Mouse (Mus musculus): Measurements from ENCODE around the gene Hist1h3c. TPM values are rescaled to one million over a fixed set of nuclear protein-coding genes. Genes with fewer than 3 reads are reported as not detected.

Hist1h3c gene
- polyA plus RNA-seq, 1 experiment: 6.1 TPM

DNA sequence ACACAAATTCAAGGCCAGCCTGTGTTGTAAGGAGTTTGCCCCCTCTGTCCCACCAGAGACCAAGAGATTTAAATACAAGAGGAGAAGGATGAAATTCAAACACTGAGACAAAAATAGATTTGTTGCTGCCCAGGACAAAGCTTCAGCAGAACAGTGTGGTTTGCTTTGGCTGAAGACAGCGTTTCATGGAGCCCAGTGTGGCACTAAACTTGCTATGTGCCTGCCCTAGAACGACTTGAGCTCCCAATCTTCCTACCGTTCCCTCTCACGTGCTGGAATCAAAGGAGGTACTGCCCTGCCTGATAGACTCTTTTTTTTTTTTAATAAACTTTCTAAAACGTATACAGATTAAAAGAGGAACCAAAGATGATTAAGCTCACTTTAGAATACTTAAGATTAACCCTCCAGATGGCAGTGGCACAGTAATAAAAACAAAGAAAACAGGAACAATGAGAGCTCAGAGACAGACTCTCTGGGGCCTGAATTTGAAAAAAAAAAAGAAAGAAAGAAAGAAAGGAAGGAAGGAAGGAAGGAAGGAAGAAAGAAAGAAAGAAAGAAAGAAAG is 23.5 kb upstream of the Hist1h3c start:
- no peaks in the 10 kb centered on the region for H3K27me3 ChIP-seq (ENCODE audit: control insufficient read depth, insufficient read depth, insufficient read length)
- no peak for TF ChIP-seq CTCF (IDR thresholded peaks at IDR 0.05; ENCODE audit: control insufficient read depth, insufficient read depth, insufficient read length)
- no peak for TF ChIP-seq MYOD1 (IDR thresholded peaks at IDR 0.05; ENCODE audit: control insufficient read depth, insufficient read length, low read depth)
- TF ChIP-seq FOSL1 (IDR thresholded peaks at IDR 0.05; ENCODE audit: insufficient read depth, low read length, poor library complexity, severe bottlenecking): no peak
- TF ChIP-seq MAX (IDR thresholded peaks at IDR 0.05): no peak
- TF ChIP-seq CEBPB (IDR thresholded peaks at IDR 0.05; ENCODE audit: low read depth): no peak
- TF ChIP-seq USF1 (IDR thresholded peaks at IDR 0.05; ENCODE audit: low read depth): no peak
- no peak for TF ChIP-seq MYOG (IDR thresholded peaks at IDR 0.05; ENCODE audit: control insufficient read depth, extremely low read depth, insufficient read length)
- no peak overlapping the region for H3K4me3 ChIP-seq (ENCODE audit: insufficient read depth, poor library complexity, severe bottlenecking)

DNA sequence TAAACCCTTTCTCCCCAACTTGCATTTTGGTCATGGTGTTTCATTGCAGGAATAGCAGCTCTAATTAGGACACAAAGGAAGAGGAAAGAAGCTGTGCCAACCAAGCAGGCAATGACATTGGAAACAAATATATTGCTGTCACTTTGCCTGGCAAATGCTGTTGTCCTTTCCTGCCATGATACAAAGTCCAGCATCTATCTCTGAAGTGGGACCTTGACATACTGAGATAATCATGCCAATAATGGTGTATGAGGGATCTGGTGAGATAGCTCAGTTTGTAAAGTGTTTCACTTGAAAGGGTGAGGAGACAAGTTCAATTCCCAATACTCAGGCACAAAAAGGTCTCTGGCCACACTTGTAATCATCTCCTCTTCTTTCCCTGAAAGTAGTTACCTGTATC is 21.4 kb upstream of the Hist1h3c start:
- no peak overlapping the region for H3K4me3 ChIP-seq (ENCODE audit: insufficient read depth, poor library complexity, severe bottlenecking)
- H3K79me3 ChIP-seq (ENCODE audit: low read depth): no peaks in the 10 kb centered on the region
- no peaks in the 10 kb centered on the region for H3K36me3 ChIP-seq (ENCODE audit: control insufficient read depth, insufficient read depth)
- no peak overlapping the region for H3ac ChIP-seq (ENCODE audit: control insufficient read depth, insufficient read length, low read depth)
- TF ChIP-seq MYOD1 (IDR thresholded peaks at IDR 0.05; ENCODE audit: control insufficient read depth, insufficient read length, low read depth): no peak
- no peak for TF ChIP-seq USF1 (IDR thresholded peaks at IDR 0.05; ENCODE audit: low read depth)
- TF ChIP-seq CEBPB (IDR thresholded peaks at IDR 0.05; ENCODE audit: low read depth): no peak
- TF ChIP-seq FOSL1 (IDR thresholded peaks at IDR 0.05; ENCODE audit: insufficient read depth, low read length, poor library complexity, severe bottlenecking): no peak
- no peak for TF ChIP-seq CTCF (IDR thresholded peaks at IDR 0.05; ENCODE audit: control insufficient read depth, insufficient read depth, insufficient read length)
- TF ChIP-seq MYOG (IDR thresholded peaks at IDR 0.05; ENCODE audit: control insufficient read depth, extremely low read depth, insufficient read length): no peak
- TF ChIP-seq MAX (IDR thresholded peaks at IDR 0.05): no peak
- H3K27me3 ChIP-seq (ENCODE audit: control insufficient read depth, insufficient read depth, insufficient read length): no peaks in the 10 kb centered on the region
- no peaks in the 10 kb centered on the region for H3K79me2 ChIP-seq (ENCODE audit: control insufficient read depth, insufficient read depth)

More for the DNA sequence above, 23.5 kb upstream of the Hist1h3c start:
- H3K36me3 ChIP-seq (ENCODE audit: control insufficient read depth, insufficient read depth): no peaks in the 10 kb centered on the region
- no peaks in the 10 kb centered on the region for H3K79me2 ChIP-seq (ENCODE audit: control insufficient read depth, insufficient read depth)
- no peak overlapping the region for H3ac ChIP-seq (ENCODE audit: control insufficient read depth, insufficient read length, low read depth)
- no peaks in the 10 kb centered on the region for H3K79me3 ChIP-seq (ENCODE audit: low read depth)

DNA sequence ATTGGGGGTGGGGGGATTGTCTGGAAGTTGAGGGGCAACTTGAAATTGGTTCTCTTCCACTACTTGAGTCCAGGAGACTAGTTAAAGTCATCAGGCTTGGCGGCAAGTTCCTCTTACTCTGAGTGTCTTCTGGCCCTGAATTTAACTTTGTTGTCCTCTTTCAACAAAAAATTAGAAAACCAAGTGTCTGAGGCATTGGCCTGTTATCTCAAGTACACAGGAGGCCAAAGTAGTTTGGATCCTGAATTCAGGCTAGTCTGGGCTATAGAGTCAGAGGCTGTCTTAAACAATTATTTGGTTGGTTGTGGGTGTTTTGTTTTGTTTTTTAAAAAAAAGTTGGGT is 19.7 kb upstream of the Hist1h3c start:
- H3K36me3 ChIP-seq (ENCODE audit: control insufficient read depth, insufficient read depth): no peaks in the 10 kb centered on the region
- H3K79me2 ChIP-seq (ENCODE audit: control insufficient read depth, insufficient read depth): no peaks in the 10 kb centered on the region
- H3K27me3 ChIP-seq (ENCODE audit: control insufficient read depth, insufficient read depth, insufficient read length): no peaks in the 10 kb centered on the region
- no peak overlapping the region for H3ac ChIP-seq (ENCODE audit: control insufficient read depth, insufficient read length, low read depth)
- no peak overlapping the region for H3K4me3 ChIP-seq (ENCODE audit: insufficient read depth, poor library complexity, severe bottlenecking)
- TF ChIP-seq MAX (IDR thresholded peaks at IDR 0.05) (no peak), USF1 (IDR thresholded peaks at IDR 0.05; ENCODE audit: low read depth) (no peak), MYOG (IDR thresholded peaks at IDR 0.05; ENCODE audit: control insufficient read depth, extremely low read depth, insufficient read length) (no peak), MYOD1 (IDR thresholded peaks at IDR 0.05; ENCODE audit: control insufficient read depth, insufficient read length, low read depth) (no peak), FOSL1 (IDR thresholded peaks at IDR 0.05; ENCODE audit: insufficient read depth, low read length, poor library complexity, severe bottlenecking) (no peak), CTCF (IDR thresholded peaks at IDR 0.05; ENCODE audit: control insufficient read depth, insufficient read depth, insufficient read length) (no peak), CEBPB (IDR thresholded peaks at IDR 0.05; ENCODE audit: low read depth) (no peak)
- no peaks in the 10 kb centered on the region for H3K79me3 ChIP-seq (ENCODE audit: low read depth)

- H3K4me3 ChIP-seq (ENCODE audit: insufficient read depth, poor library complexity, severe bottlenecking): peak overlapping the region; percentile 23
- H3K79me2 ChIP-seq (ENCODE audit: control insufficient read depth, insufficient read depth): no peaks in the 10 kb centered on the region
- H3ac ChIP-seq (ENCODE audit: control insufficient read depth, insufficient read length, low read depth): no peak overlapping the region
- no peaks in the 10 kb centered on the region for H3K36me3 ChIP-seq (ENCODE audit: control insufficient read depth, insufficient read depth)
- TF ChIP-seq FOSL1 (IDR thresholded peaks at IDR 0.05; ENCODE audit: insufficient read depth, low read length, poor library complexity, severe bottlenecking) (no peak), CEBPB (IDR thresholded peaks at IDR 0.05; ENCODE audit: low read depth) (no peak), CTCF (IDR thresholded peaks at IDR 0.05; ENCODE audit: control insufficient read depth, insufficient read depth, insufficient read length) (no peak), MAX (IDR thresholded peaks at IDR 0.05) (no peak), USF1 (IDR thresholded peaks at IDR 0.05; ENCODE audit: low read depth) (no peak), MYOD1 (IDR thresholded peaks at IDR 0.05; ENCODE audit: control insufficient read depth, insufficient read length, low read depth) (no peak), MYOG (IDR thresholded peaks at IDR 0.05; ENCODE audit: control insufficient read depth, extremely low read depth, insufficient read length) (no peak)
- H3K79me3 ChIP-seq (ENCODE audit: low read depth): no peaks in the 10 kb centered on the region
- no peaks in the 10 kb centered on the region for H3K27me3 ChIP-seq (ENCODE audit: control insufficient read depth, insufficient read depth, insufficient read length)
Measured at GRCm38 (mm10) chr13:23764324-23765171, 19.1 kb upstream of the Hist1h3c start.

DNA sequence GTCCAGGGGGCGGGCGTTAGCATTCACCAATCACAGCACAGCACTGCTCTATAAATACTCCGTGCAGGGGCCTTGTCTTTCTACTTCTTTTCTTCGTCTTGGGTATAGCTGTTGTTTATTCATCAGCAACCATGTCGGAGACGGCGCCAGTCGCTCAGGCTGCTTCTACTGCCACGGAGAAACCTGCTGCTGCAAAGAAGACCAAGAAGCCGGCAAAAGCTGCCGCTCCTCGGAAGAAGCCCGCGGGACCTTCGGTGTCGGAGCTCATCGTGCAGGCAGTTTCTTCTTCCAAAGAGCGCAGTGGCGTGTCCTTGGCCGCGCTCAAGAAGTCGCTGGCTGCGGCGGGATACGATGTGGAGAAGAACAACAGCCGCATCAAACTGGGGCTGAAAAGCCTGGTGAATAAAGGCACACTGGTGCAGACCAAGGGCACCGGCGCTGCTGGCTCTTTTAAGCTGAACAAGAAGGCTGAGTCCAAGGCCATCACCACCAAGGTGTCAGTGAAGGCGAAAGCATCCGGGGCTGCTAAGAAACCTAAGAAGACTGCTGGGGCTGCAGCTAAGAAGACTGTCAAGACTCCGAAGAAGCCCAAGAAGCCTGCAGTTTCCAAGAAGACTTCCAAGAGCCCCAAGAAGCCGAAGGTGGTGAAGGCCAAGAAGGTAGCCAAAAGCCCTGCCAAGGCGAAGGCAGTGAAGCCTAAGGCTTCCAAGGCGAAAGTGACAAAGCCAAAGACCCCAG is 18.4 kb upstream of the Hist1h3c start, which contains the start of gene Hist1h1a:
Hist1h1a (plus strand) TSS at position 81 of the 738 bp plus-strand sequence.
- Histone ChIP-seq H3K79me2 (ENCODE audit: control insufficient read depth, insufficient read depth) (no peaks in the 10 kb centered on the region), H3ac (ENCODE audit: control insufficient read depth, insufficient read length, low read depth) (no peak within 1 kb of the TSS), H3K36me3 (ENCODE audit: control insufficient read depth, insufficient read depth) (no peaks in the 10 kb centered on the region), H3K4me3 (ENCODE audit: insufficient read depth, poor library complexity, severe bottlenecking) (peak within 1 kb of the TSS; percentile 23), H3K27me3 (ENCODE audit: control insufficient read depth, insufficient read depth, insufficient read length) (no peaks in the 10 kb centered on the region), H3K79me3 (ENCODE audit: low read depth) (no peaks in the 10 kb centered on the region)
- no peak for TF ChIP-seq MAX (IDR thresholded peaks at IDR 0.05)
- TF ChIP-seq MYOD1 (IDR thresholded peaks at IDR 0.05; ENCODE audit: control insufficient read depth, insufficient read length, low read depth): no peak
- no peak for TF ChIP-seq MYOG (IDR thresholded peaks at IDR 0.05; ENCODE audit: control insufficient read depth, extremely low read depth, insufficient read length)
- no peak for TF ChIP-seq CTCF (IDR thresholded peaks at IDR 0.05; ENCODE audit: control insufficient read depth, insufficient read depth, insufficient read length)
- no peak for TF ChIP-seq CEBPB (IDR thresholded peaks at IDR 0.05; ENCODE audit: low read depth)
- TF ChIP-seq FOSL1 (IDR thresholded peaks at IDR 0.05; ENCODE audit: insufficient read depth, low read length, poor library complexity, severe bottlenecking): no peak
- no peak for TF ChIP-seq USF1 (IDR thresholded peaks at IDR 0.05; ENCODE audit: low read depth)
